Mouse (Mus musculus) thymus, postnatal 4 days (tissue): ENCODE measurements around the gene D430042O09Rik.
"Not testable (repeated sequence)": the region's sequence is repeated elsewhere in the genome, so short reads cannot be mapped to it uniquely, and the experiment has no call there.

Source experiments
- DNase-seq: peaks from one replicate; pipeline ENCODE4 v3.0.0; 2021

Gene D430042O09Rik

DNA sequence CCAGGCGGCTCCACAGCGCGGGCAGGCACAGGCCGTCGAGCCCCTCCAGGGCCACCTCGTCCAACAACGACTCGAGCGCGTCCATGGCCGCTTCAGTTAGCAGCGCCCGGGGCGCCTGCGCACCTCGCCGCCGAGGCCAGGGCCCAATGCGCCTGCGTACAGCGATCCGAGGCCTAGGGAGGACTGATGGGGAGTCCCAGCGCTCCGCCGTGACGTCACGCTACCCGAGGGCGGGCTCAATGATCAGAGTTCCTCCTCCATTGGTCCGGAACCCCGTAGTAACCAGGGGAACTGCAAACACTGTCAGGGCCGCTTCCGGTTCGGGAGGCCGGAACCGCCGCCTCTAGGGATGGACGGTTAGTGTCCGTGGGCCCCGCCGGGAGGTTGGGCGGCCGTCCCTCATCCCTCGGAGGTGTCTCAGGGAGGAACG, at the start of gene D430042O09Rik, which contains the start of gene Gtf3c1:
D430042O09Rik (plus strand) TSS at position 296 of the 430 bp plus-strand sequence.
Gtf3c1 (minus strand) TSS at position 188 of the 430 bp plus-strand sequence.
- DNase-seq = peak; percentile 100

DNA sequence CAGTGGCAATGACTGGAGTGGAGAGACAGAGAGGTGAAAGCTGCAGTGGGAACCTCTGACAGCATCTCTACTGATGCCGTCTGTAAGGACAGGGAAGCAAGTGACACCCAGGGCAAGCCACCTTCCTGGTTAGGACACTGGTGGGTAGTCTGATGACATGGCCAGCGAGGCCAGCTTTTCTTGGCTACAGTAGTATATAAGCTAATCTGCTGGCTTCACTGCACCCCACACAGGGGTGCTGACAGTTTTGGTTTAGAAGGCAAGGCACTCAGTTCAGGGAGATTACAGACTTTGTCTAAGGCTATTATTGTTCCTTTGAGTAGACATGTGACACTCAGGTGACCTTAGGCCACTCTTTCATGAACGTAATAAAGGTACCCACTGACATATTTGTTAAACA, 44.0 kb upstream of the D430042O09Rik start:
- DNase-seq = no peak

DNA sequence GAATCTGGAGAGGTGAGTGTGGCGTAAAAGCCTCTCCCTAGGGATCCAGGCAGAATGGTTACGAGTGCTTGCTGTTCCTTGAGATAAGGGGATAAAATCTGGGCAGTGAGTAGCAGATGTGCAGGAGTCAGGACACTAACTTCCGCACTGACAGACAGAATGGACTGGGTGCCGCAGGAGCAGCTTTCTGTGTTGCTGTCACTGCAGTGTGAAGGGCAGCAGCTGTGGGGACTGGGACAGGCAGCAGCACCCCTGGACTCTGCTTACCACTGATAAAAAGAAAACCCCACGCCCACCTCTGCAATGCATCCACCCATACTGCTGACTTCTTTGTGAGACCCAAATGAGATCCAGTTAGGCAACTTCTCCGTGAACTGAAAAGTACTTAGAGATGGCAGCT, 36.8 kb upstream of the D430042O09Rik start:
- DNase-seq = no peak

DNA sequence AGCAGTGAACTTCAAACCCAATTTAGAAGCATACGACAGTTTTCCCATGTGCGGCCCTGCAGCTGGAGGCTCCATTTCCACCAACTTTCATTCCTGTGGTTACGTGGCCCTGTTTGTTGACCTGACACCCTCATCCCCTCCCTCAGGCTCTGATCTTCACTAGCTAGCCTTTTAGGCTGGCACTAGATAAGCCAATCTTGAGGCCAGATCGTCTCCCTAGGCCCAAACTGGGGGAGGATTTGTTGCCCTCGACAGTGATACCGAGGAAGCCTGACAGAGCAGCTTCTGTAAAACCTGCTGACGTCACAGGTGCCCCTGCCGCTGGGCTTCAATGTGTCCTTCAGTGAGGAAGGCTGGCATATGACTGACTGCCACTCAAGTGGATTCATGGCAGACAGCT, 36.3 kb upstream of the D430042O09Rik start:
- no peak for DNase-seq

DNA sequence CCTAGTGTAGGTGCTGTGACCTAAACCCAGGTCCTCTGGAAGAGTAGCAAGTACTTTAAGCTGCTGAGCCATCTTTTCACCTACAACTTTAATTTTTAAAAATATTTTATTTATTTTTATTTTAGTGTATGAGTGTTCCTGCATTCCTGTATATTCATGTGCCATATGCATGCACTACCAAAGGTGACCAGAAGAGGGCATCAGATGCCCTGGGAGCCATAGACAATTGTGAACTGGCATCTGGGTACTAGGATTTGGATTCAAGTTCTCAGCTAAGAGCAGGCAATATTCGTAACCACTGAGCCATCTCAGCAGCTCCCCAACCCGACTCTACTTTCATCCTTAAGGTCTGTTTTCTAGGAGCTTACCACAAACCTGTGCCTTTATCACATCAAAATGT, 32.8 kb upstream of the D430042O09Rik start:
- peak; percentile 76 for DNase-seq

DNA sequence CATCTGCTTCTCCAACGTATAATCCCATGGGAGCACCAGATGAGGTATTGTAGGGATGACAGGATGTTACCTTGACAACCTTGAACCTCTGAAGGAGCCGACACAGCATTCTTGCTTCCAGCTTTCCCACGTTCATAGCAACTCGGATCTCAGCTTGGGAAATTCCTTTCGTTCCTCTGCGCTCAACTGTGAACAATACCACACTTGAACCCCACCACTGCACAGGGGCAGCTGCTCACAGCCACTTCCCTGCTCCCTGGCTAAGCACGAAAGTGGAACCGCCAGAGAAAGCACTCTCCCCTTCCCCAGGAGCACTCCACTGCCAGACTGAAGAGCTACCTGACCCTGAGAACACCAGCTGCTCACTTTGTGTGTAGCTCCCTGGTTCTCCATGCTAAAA, 28.9 kb upstream of the D430042O09Rik start:
- DNase-seq = no peak

- DNase-seq = no peak
Measured at GRCm38 (mm10) chr7:125679936-125680335, 27.8 kb upstream of the D430042O09Rik start.

- DNase-seq = no peak
Measured at GRCm38 (mm10) chr7:125690516-125690915, 17.2 kb upstream of the D430042O09Rik start.

GRCm38 (mm10) chr7:125694056-125694455, 13.6 kb upstream of the D430042O09Rik start:
- DNase-seq = no peak

DNA sequence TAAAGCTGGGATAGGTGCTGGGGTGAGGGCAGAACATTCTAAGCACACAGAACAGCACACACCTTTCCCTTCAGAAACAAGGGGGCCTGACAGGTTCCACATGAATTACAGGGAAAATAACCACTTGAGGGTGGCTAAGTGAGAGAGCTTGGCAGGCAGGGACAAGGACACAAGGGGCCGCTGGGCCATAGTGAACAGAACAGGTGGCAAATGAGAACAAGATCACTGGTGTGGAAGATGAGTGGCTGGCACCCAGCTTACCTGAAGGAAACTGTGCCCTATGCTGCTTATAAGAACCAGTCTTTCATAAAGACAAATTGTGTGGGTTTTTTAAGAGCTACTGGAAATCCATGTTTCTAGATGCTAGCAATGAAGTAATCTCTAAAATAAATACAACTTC, 4.9 kb upstream of the D430042O09Rik start:
- DNase-seq = no peak

DNA sequence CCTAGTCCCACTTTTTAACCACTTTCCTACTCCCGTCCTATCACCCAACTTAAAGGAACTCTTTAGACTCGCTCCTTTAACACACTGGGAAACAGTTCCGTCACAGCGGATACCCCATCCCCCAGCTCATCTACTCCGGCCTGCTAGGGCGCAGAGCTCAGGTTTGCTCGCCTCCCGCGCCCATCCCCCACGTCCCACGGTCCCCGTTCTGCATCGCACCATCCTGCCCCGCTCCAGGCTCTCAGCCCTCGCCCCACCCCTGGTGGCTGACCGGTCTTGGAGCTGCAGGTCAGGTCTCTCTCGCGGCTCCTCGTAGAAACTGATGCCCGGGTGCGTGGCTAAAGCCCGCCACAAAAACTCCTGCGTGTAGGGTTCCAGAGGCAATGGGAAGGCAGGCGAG, 502 bp upstream of the D430042O09Rik start:
- DNase-seq = peak; percentile 84

DNA sequence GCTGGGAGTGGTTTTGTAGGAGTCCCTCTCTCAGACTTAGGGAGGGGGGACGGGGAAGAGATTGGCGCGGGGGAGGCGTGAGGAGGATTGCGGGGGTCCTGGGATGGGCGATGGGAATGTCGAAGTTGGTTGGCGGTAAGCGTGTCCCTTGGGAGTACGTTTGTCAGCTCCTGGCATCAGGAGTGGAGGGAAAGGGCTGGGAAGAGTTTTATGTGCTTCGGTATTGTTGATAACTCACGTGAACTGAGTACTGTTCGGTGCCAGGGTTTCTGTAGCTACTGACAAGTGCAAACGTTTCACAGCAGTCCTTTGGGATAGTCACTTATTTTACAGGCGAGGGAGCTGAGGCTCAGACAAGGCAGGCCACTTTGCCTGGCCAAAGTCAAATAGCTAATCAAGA, 412 bp downstream of the D430042O09Rik start:
- no peak for DNase-seq

DNA sequence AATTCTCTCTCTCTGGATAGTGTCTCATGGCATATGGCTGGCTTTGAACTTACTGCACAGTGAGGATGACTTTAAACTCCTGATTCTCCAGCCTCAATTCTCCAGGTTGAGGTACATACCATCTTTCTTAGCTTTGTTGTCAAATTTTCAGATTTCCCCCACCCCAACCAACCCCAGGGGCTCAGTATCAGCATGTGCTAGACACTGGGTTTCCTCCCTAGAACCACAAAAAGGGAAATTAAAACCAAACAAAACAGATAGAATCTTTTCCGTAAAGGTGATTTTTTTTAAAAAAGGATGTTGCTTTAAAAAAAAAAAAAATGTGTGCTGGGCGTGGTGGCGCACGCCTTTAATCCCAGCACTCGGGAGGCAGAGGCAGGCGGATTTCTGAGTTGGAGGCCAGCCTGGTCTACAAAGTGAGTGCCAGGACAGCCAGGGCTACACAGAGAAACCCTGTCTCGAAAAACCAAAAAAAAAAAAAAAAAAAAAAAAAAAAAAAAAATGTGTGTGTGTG, 5.9 kb downstream of the D430042O09Rik start:
- DNase-seq = not testable (repeated sequence)

GRCm38 (mm10) chr7:125714803-125715202, 7.1 kb downstream of the D430042O09Rik start:
- no peak for DNase-seq

DNA sequence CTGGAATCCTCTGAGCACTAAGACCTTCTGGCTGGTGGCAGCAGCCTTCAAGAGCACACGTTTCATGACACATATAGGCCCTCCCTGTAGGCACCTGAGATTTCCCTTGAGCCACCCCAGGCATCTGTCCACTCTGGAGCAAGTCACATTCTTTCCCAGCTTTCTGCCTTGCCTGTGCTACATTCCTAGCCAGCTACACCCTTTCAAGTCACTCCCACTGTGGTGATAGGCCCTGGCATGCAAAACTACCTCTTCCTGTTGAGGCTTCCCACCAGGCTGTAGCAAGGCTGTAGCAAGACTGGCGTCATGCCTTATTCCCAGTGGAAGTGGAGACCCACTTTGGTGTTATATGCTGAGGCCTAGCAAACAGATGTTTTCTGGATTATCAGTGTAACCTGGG, 9.0 kb downstream of the D430042O09Rik start:
- no peak for DNase-seq

- DNase-seq = no peak
Measured at GRCm38 (mm10) chr7:125717612-125718011, 9.9 kb downstream of the D430042O09Rik start.

GRCm38 (mm10) chr7:125720370-125720769, 12.7 kb downstream of the D430042O09Rik start:
- DNase-seq = no peak

- no peak for DNase-seq
Measured at GRCm38 (mm10) chr7:125721033-125721432, 13.3 kb downstream of the D430042O09Rik start.

DNA sequence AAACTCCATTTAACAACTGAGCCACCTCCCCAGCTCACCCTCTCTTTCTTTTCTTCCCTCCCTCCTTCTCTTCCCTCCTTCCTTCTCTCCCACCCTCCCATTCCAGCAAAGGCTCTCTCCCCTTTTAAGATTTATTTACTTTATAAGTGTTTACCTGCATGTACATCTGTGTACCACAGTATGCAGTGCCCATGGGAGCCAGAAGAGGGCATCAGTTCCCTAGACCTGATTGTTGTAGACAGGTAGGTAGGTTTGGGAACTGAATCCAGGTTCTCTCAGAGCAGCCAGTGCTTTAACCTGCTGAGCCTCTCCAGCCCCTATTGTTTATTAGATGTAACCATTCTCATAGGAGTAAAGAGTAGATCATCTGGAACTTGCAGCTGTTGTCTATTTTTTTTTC, 14.4 kb downstream of the D430042O09Rik start:
- peak; percentile 58 for DNase-seq

DNA sequence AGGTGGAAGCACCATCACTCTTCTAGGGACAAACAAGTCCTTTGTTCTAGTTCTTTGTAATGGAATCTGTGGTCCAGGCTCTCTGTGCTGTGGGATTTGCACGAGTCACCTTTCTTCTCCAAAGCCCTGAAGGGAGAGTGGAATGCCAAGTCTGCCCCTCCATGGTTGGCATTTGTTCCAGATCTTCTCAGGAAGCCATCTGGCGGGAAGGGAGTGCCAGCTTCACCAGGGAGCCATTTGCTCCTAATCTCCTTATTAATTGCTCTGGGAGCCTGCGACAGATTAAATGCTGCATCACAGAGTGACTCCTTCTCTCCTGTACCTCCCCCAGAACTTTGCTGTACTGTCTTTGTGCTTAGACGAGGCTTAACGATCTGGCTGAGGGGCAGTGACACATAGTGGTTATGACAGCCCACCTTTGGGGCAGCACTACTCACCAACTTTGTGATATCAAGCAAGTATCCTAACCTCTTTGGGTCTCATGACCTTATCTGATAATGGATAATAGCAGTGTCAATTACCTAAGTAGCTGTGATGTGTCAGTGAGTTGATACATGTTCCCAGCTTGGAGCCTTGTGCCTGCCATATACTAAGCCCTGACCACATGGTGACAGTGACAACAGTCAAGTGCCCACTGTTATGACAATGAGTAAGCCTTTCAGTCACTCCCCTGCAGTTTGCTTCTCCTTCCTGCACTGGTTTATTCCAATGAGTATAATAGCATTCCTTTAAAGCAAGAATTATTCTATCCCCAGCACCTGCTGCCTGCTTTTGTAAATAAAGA, 15.7 kb downstream of the D430042O09Rik start:
- no peak for DNase-seq

DNA sequence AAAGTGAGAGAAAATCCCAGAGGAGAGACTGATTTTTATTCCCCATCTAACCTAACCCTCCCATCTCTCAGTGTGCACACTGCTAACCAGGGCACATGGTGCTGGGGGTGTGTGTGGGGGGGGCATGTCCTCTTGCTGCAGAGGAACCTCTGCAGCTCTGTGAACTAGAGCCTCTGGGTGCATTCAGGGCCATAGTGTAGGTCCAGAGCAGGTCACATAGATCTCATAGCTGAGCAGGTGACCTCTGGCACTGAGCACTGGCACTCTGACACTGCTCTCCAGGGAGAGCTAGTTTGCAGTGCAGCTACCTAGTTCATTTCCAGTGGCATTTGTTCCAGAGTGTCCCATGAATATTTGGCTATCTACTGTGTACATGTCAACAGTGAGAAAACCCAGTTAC, 24.0 kb downstream of the D430042O09Rik start:
- DNase-seq = no peak

DNA sequence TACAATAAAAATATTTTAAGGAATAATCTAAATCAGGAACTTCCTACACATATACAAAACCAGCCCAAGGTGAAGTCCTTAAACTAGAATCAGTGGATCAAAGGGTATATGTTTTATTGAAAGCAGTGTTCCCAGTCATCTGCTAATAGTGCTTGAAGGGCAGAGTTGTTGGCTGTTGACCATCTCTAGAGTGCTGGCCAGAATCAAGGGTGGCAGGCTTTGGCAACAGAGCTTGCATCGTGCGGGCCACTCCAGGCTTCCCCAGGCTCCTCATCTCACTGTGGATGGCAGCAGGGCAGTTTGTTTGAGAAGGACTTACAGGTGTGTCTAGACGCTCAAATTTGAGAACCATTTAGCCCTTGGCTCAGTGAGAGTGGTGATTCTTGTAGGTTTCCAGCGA, 26.1 kb downstream of the D430042O09Rik start:
- DNase-seq = no peak

DNA sequence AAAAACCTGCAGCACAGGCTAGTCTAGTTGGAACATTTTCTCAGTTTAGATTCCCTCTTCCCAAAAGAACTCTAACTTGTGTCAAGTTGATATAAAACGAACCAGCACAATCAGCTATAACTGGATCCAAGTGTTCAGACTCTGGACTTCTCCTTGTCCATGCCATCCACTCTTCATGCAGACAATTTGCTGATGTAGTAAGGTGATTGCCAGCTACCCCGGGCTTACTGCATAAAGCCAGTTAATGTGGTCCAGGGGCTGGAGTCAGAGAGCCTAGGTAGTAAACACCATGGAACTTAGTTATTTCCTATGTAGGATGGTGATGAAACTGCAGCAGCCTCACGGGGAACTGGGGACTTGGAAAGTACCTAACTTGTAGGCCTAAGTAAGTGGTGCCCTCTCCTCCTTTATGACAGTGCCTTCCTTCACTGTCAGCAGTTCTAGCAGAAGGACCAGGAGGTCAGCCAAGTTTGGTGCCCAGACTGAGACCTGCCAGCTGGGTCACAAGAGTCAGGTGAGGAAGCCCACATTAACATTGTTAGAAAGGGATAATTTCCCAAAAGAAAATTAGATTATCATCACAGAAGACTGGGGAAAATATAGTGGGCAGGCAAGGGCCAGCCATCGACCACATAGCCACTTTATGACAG, 28.8 kb downstream of the D430042O09Rik start:
- DNase-seq = no peak

DNA sequence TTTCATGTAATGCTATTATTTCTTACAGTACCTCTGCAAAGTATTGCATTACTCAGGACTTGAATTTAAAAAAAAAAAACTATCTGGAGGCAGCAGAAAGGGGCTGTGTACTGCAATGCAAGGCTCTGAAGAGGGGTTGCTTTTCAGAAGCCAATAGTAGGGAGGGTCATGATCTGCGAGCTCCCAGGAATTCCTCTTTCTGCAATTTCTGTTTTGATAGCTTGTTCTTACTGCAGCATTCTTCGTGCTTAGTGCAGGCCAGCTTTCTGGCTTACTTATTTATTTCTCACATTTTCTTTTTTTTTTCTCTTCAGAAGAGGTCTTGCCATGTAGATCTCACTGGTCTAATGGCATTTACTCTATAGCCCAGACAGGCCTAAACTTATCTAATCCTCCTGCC, 32.8 kb downstream of the D430042O09Rik start:
- DNase-seq = no peak
